Mouse (Mus musculus) CH12.LX (cell line): ENCODE data around the gene Galnt17. TPM values are rescaled to one million over a fixed set of nuclear protein-coding genes. Genes with fewer than 3 reads are reported as not detected.

Experiments
- DNase-seq: peaks from one replicate; pipeline ENCODE4 v3.0.0-alpha.2; 2013; ENCODE audit errors: extremely low read depth
- H3K27ac ChIP-seq: 2 replicates; pipeline ENCODE4 v1.5.1; 2012; ENCODE audit warnings: low read depth, mild to moderate bottlenecking, control low read depth, moderate library complexity; ENCODE audit not compliant: insufficient read depth
- H3K27me3 ChIP-seq: replicated peaks from 2 replicates; pipeline ENCODE3; 2012; ENCODE audit warnings: inconsistent platforms
- H3K36me3 ChIP-seq, 2 experiments: replicated peaks in 1 of 2; 2 replicates each; pipeline versions ENCODE3 to v1.6.1; 2012; ENCODE audit warnings: inconsistent platforms in 1 of 2, low read length in 1 of 2, mild to moderate bottlenecking in 1 of 2, mixed read lengths in 1 of 2, moderate library complexity in 1 of 2; ENCODE audit not compliant: control insufficient read depth in 1 of 2, insufficient read depth in 1 of 2
- H3K4me1 ChIP-seq, 2 experiments: 2 replicates each; pipeline ENCODE4 v1.6.1; 2012; ENCODE audit warnings: inconsistent platforms in 1 of 2, moderate library complexity in 1 of 2; ENCODE audit not compliant: insufficient read depth in 2 of 2, control insufficient read depth in 1 of 2
- H3K4me2 ChIP-seq: 2 replicates; pipeline ENCODE4 v1.6.1; 2012; ENCODE audit warnings: low read depth, mild to moderate bottlenecking, control low read depth; ENCODE audit not compliant: poor library complexity, insufficient read depth, severe bottlenecking
- H3K4me3 ChIP-seq, 3 experiments: fragments of 150-350 bp in 1 of 3; sonication (generic) in 1 of 3; replicated peaks in 1 of 3; 2 replicates each; pipeline versions ENCODE3 to v1.5.1; 2011 to 2012; ENCODE audit warnings: low read depth in 2 of 3, low read length in 2 of 3, mild to moderate bottlenecking in 2 of 3, moderate library complexity in 2 of 3, control low read depth in 1 of 3, improper control_type of control experiment in 1 of 3, inconsistent platforms in 1 of 3, mixed read lengths in 1 of 3; ENCODE audit not compliant: poor library complexity in 1 of 3
- H3K79me2 ChIP-seq: replicated peaks from 2 replicates; pipeline ENCODE4 v1.6.1; 2012; ENCODE audit warnings: mild to moderate bottlenecking, moderate library complexity; ENCODE audit not compliant: control insufficient read depth, poor library complexity, insufficient read depth, severe bottlenecking; ENCODE audit errors: extremely low read depth
- H3K9ac ChIP-seq: 2 replicates; pipeline ENCODE4 v1.6.1; 2012; ENCODE audit warnings: low read depth, mild to moderate bottlenecking, control low read depth, moderate library complexity; ENCODE audit not compliant: insufficient read depth
- H3K9me3 ChIP-seq: replicated peaks from 2 replicates; pipeline ENCODE3; 2012; ENCODE audit warnings: low read length, inconsistent platforms, mixed read lengths
- CHD1 ChIP-seq: IDR thresholded peaks from 2 replicates; pipeline ENCODE4 v1.6.1; 2012; ENCODE audit warnings: low read depth, low read length, improper control_type of control experiment, inconsistent platforms
- CTCF ChIP-seq, 2 experiments: IDR thresholded peaks in 1 of 2; conservative IDR thresholded peaks in 1 of 2; 2 replicates each; pipeline ENCODE4 v1.5.1; 2011 to 2012; ENCODE audit warnings: low read depth in 2 of 2, low read length in 2 of 2, improper control_type of control experiment in 1 of 2, inconsistent platforms in 1 of 2, mild to moderate bottlenecking in 1 of 2, moderate library complexity in 1 of 2
- ETS1 ChIP-seq: conservative IDR thresholded peaks from 2 replicates; pipeline ENCODE4 v1.6.1; 2012; ENCODE audit warnings: low read depth, mild to moderate bottlenecking, inconsistent platforms, low read length, improper control_type of control experiment, moderate library complexity
- IRF4 ChIP-seq: IDR thresholded peaks from 2 replicates; pipeline ENCODE4 v1.6.1; 2014; ENCODE audit warnings: low read depth, mild to moderate bottlenecking, inconsistent platforms, low read length, improper control_type of control experiment
- JUN ChIP-seq: IDR thresholded peaks from 2 replicates; pipeline ENCODE4 v1.6.1; 2011; ENCODE audit warnings: low read depth, mild to moderate bottlenecking, low read length, improper control_type of control experiment, moderate library complexity; ENCODE audit not compliant: insufficient read depth
- KAT2A ChIP-seq: IDR thresholded peaks from 2 replicates; pipeline ENCODE4 v1.6.1; 2012; ENCODE audit warnings: low read length, improper control_type of control experiment, inconsistent platforms; ENCODE audit not compliant: insufficient replicate concordance
- MEF2A ChIP-seq: IDR thresholded peaks from 2 replicates; pipeline ENCODE4 v1.6.1; 2014; ENCODE audit warnings: low read depth, mild to moderate bottlenecking, inconsistent platforms, low read length, improper control_type of control experiment, borderline replicate concordance
- MXI1 ChIP-seq: IDR thresholded peaks from 2 replicates; pipeline ENCODE4 v1.6.1; 2011; ENCODE audit warnings: mild to moderate bottlenecking, low read depth, low read length, improper control_type of control experiment
- MYC ChIP-seq: IDR thresholded peaks from 2 replicates; pipeline ENCODE4 v1.6.1; 2011; ENCODE audit warnings: low read depth, mild to moderate bottlenecking, improper control_type of control experiment, low read length
- NELFE ChIP-seq: IDR thresholded peaks from 2 replicates; pipeline ENCODE4 v1.6.1; 2011; ENCODE audit warnings: low read depth, low read length, improper control_type of control experiment
- NRF1 ChIP-seq: IDR thresholded peaks from 2 replicates; pipeline ENCODE4 v1.6.1; 2014; ENCODE audit warnings: low read depth, mild to moderate bottlenecking, inconsistent platforms, low read length, improper control_type of control experiment, moderate library complexity
- POLR2A ChIP-seq: IDR thresholded peaks from 2 replicates; pipeline ENCODE4 v1.6.1; 2011; ENCODE audit warnings: low read depth, mild to moderate bottlenecking, improper control_type of control experiment, low read length
- POLR2AphosphoS2 ChIP-seq: IDR thresholded peaks from 2 replicates; pipeline ENCODE4 v1.6.1; 2011; ENCODE audit warnings: low read depth, low read length, improper control_type of control experiment
- SIN3A ChIP-seq: IDR thresholded peaks from 2 replicates; pipeline ENCODE4 v1.6.1; 2012; ENCODE audit warnings: low read length, improper control_type of control experiment, inconsistent platforms
- TCF12 ChIP-seq: IDR thresholded peaks from 2 replicates; pipeline ENCODE4 v1.6.1; 2014; ENCODE audit warnings: low read depth, mild to moderate bottlenecking, inconsistent platforms, low read length, improper control_type of control experiment
- UBTF ChIP-seq: IDR thresholded peaks from 2 replicates; pipeline ENCODE4 v1.6.1; 2012; ENCODE audit warnings: low read depth, mild to moderate bottlenecking, inconsistent platforms, low read length, improper control_type of control experiment, moderate library complexity
- USF2 ChIP-seq: conservative IDR thresholded peaks from 2 replicates; pipeline ENCODE4 v1.6.1; 2011; ENCODE audit warnings: low read depth, low read length, improper control_type of control experiment
- ZC3H11A ChIP-seq: IDR thresholded peaks from 2 replicates; pipeline ENCODE4 v1.6.1; 2012; ENCODE audit warnings: low read depth, mild to moderate bottlenecking, inconsistent platforms, low read length, improper control_type of control experiment
- ZKSCAN1 ChIP-seq: IDR thresholded peaks from 2 replicates; pipeline ENCODE4 v1.6.1; 2012; ENCODE audit warnings: low read depth, inconsistent platforms, low read length, improper control_type of control experiment, borderline replicate concordance
- ZNF384 ChIP-seq: IDR thresholded peaks from 2 replicates; pipeline ENCODE4 v1.6.1; 2012; ENCODE audit warnings: low read depth, low read length, improper control_type of control experiment, inconsistent platforms
- dilution Hi-C: fragments of 300-500 bp; cut with MboI; formaldehyde crosslinking; loops from 2 replicates; pipeline ENCODE4 v1.14.3; 2020; ENCODE audit warnings: low sequenced_read_pairs; ENCODE audit not compliant: extremely low pct_unique_long_range_greater_than_20kb, extremely low pct_ligation_motif_present
- in situ Hi-C: fragments of 300-500 bp; cut with MboI; formaldehyde crosslinking; loops from 3 replicates; pipeline ENCODE4 v1.14.3; 2019; ENCODE audit warnings: low sequenced_read_pairs, low pct_ligation_motif_present, low pct_unique_long_range_greater_than_20kb, mixed read lengths
- polyA plus RNA-seq: library from polyadenylated mRNA; unstranded; fragments of >175 nt; gene quantifications from 2 replicates; pipeline ENCODE4 v1.2.1, GENCODE M21; 2012; ENCODE audit warnings: low read depth; ENCODE audit not compliant: insufficient read length
- total RNA-seq, 2 experiments: library from RNA; depleted of rRNA; stranded (reverse); fragments of 300-350 nt in 1 of 2; fragments of >200 nt in 1 of 2; gene quantifications; 2 replicates each; pipeline ENCODE4 v1.2.3; 2012 to 2014

Galnt17 gene
- total and polyA plus RNA-seq, 3 experiments: 0.09 TPM; not detected in 2

DNA sequence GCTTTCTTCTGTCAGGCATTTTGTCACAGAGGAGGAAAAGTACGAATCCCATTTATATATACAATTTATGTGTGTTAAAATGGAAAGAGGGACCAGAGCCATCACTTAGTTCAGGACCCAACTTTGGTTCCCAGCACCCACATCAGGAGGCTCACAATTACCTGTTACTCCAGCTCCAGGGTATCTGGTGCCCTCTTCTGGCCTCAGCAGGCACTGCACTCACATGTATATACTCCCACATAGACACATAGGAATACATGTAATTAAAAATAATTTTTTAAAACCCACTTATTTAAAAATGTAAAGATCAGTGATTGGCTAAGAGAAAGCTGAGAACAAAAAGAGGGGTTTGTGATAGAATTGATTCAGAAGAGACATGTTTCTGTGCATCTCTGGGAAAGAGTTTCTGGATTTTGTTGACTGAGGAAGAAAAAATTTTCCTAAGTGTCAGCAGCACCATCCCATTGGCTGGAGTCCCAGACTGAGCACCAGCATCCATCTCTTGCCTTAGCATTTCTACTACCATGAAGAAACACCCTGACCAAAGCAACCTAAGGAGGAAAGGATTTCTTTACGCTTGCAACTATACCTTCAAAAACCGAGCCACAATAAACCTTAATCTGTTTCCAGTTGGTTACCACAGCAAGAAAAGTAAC is 381.0 kb downstream of the Galnt17 start:
- Histone ChIP-seq H3K4me1 (no peaks in the 10 kb centered on the region), H3K36me3 (peaks cover 0 to 14% of the 10 kb centered on the region in 2 experiments)

DNA sequence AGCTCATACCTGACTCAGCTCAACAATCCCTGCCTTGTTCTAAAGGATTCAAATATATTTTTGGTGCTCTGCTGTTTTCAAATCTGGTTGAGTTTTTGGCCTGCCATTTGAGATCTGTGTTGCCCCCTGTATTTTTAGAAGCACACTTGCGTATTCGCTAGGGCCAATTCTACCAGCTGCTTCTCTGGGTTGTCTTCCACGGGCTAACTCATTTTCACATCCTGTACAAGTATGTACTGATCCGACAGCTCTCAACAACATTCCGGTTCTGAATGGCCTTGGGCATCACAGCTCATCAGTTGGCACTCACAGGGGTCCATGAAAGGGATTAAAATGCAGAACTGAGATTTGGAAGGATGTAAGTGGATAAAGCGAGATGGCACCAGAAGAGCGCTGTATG is 382.6 kb downstream of the Galnt17 start:
- TF ChIP-seq NELFE: no peak
- no peak for TF ChIP-seq JUN
- TF ChIP-seq USF2: no peak
- TF ChIP-seq, all 38 proteins: peak for 0
- Histone ChIP-seq H3K27ac (no peak overlapping the region), H3K79me2 (no peaks in the 10 kb centered on the region), H3K4me3 (no peak overlapping the region), H3K4me1 (no peaks in the 10 kb centered on the region), H3K27me3 (no peaks in the 10 kb centered on the region), H3K36me3 (peaks cover 0 to 14% of the 10 kb centered on the region in 2 experiments), H3K9me3 (peaks cover 49% of the 10 kb centered on the region), H3K4me2 (no peak overlapping the region), H3K9ac (no peak overlapping the region)
- in situ Hi-C loops (no loop called here), dilution Hi-C loops (no loop called here)
- DNase-seq: no peak

More for the DNA sequence above, 381.0 kb downstream of the Galnt17 start:
- dilution Hi-C loops (no loop called here), in situ Hi-C loops (no loop called here)
- no peak overlapping the region for H3K4me3 ChIP-seq
- no peaks in the 10 kb centered on the region for H3K27me3 ChIP-seq
- H3K79me2 ChIP-seq: no peaks in the 10 kb centered on the region
- H3K9ac ChIP-seq: no peak overlapping the region
- DNase-seq: no peak
- no peak overlapping the region for H3K4me2 ChIP-seq
- TF ChIP-seq MYC (no peak), POLR2A (no peak), MXI1 (no peak), ZNF384 (no peak), MEF2A (no peak), ZC3H11A (no peak)
- H3K27ac ChIP-seq: no peak overlapping the region
- H3K9me3 ChIP-seq: peaks cover 47% of the 10 kb centered on the region

DNA sequence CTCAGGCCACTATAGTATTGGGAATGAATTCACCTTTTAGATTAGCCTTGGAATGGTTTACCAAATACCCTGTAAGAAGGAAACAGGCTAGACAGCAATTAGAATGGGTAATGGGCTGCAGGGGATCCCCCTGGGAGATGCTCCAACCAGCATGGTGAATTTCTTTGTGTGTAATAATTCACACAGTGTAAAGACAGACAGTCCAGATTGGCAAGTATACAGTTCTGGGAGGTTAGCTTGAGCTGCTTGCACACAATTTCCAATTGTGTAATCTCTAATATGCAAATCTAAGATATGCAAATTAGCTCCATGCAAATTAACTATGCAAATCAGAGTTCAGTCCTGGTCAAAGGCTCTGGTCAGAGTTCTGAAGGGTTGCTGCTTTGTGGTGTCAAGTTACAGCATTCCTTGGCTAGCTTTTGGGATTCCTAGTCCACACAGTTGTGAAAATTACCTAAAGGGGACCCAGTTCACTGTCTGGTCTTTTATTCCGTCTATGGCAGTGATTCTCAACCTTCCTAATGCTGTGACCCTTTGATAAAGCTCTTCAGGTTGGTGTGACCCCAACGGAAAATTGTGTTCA is 384.0 kb downstream of the Galnt17 start:
- H3K9ac ChIP-seq: no peak overlapping the region
- peak; percentile 12 for DNase-seq
- in situ Hi-C loops: no loop called here
- TF ChIP-seq CHD1: no peak
- TF ChIP-seq USF2: no peak
- no peak for TF ChIP-seq SIN3A
- TF ChIP-seq TCF12: no peak
- no peak for TF ChIP-seq IRF4
- no peak for TF ChIP-seq ZKSCAN1
- TF ChIP-seq ETS1: no peak
- no peak for TF ChIP-seq CTCF (conservative IDR thresholded peaks at IDR 0.05 in 1 of 2, IDR thresholded peaks at IDR 0.05 in 1 of 2; ENCODE audit: low read depth in 2 of 2, low read length in 2 of 2)
- no peak for TF ChIP-seq KAT2A
- TF ChIP-seq NRF1: no peak
- TF ChIP-seq UBTF: no peak
- TF ChIP-seq MYC: no peak
- TF ChIP-seq POLR2AphosphoS2: no peak
- dilution Hi-C loops: no loop called here
- no peak overlapping the region for H3K4me2 ChIP-seq
- H3K27me3 ChIP-seq: no peaks in the 10 kb centered on the region
- H3K9me3 ChIP-seq: peaks cover 46% of the 10 kb centered on the region
- no peak overlapping the region for H3K4me3 ChIP-seq
- no peaks in the 10 kb centered on the region for H3K79me2 ChIP-seq
- no peak overlapping the region for H3K27ac ChIP-seq
- peaks cover 0 to 14% of the 10 kb centered on the region in 2 experiments for H3K36me3 ChIP-seq
- no peaks in the 10 kb centered on the region for H3K4me1 ChIP-seq
